In genomic region chr10:85393016-85393415, GRCm38 (mm10) we compare ENCODE assay signal across 15 mouse cellular contexts.
"Had no signal": no experiment of that assay in that cellular context is flagged by ENCODE, and none has a peak within 500 bp of the region (broad histone marks: within the 10 kb centered on the region; RNA-seq: fewer than 3 reads in every experiment).

No protein-coding gene starts in this region.

- DNase-seq: kidney, adult 18-20 months; kidney, postnatal 10 days; kidney, postnatal 4 days; lung, adult 2 months; thymus, adult 2 months; thymus, postnatal 36 days had no signal

- H3K4me2 ChIP-seq: liver, embryonic 11.5 days; liver, embryonic 15.5 days; midbrain, embryonic 15.5 days had no signal

- H3K9me3 ChIP-seq: limb, embryonic 10.5 days; liver, embryonic 15.5 days; megakaryocyte, embryonic 14.5 days; midbrain, embryonic 15.5 days had no signal

- H3K4me3 ChIP-seq: layer of hippocampus, adult 2 months; limb, embryonic 10.5 days; liver, embryonic 15.5 days; megakaryocyte, embryonic 14.5 days; midbrain, embryonic 15.5 days had no signal

- H3K27ac ChIP-seq: layer of hippocampus, adult 2 months; limb, embryonic 10.5 days; liver, embryonic 15.5 days; macrophage; midbrain, embryonic 15.5 days; stomach, postnatal 0 days had no signal

- ATAC-seq: lung, postnatal 0 days; midbrain, embryonic 15.5 days had no signal

- H3K27me3 ChIP-seq: midbrain, embryonic 15.5 days had no signal

- H3K9ac ChIP-seq: liver, embryonic 15.5 days; midbrain, embryonic 15.5 days had no signal

- H3K36me3 ChIP-seq: limb, embryonic 10.5 days; liver, embryonic 15.5 days; midbrain, embryonic 15.5 days had no signal
